Mouse (Mus musculus): ENCODE data around the gene Foxk1. TPM values are rescaled to one million over a fixed set of nuclear protein-coding genes. Genes with fewer than 3 reads are reported as not detected.
A peak's percentile ranks its signal among the peaks of the same experiment; 100 is the strongest.

Foxk1 gene
- polyA plus RNA-seq, 2 experiments, result 6.0 to 18.6 TPM

GRCm38 (mm10) chr5:142463461-142464454 is 62.5 kb downstream of the Foxk1 start, which contains the start of gene Ap5z1:
Gene Ap5z1, plus strand, starts transcription at chr5:142463944.
- Histone ChIP-seq H3K36me3 (ENCODE audit: control insufficient read depth, insufficient read depth, low read length) (peaks cover 31% of the 10 kb centered on the region), H3K4me1 (ENCODE audit: control insufficient read depth, insufficient read depth, low read length) (peaks cover 8% of the 10 kb centered on the region; the same call in 1 of the 2 replicates), H3K9me3 (ENCODE audit: control insufficient read depth, low read length) (no peaks in the 10 kb centered on the region), H3K27ac (replicated peaks; ENCODE audit: low read depth, low read length) (peak within 1 kb of the TSS; percentile 65), H3K27me3 (ENCODE audit: control insufficient read depth, insufficient read depth, low read length) (no peaks in the 10 kb centered on the region), H3K4me3 (replicated peaks; ENCODE audit: low read length) (peak within 1 kb of the TSS; percentile 71), H3K9ac (ENCODE audit: low read depth, low read length, severe bottlenecking) (peak within 1 kb of the TSS; percentile 70), H3K4me2 (replicated peaks; ENCODE audit: low read depth, low read length, severe bottlenecking) (peak within 1 kb of the TSS; percentile 75)
- WGBS, result 2% methylated on average over 57 of the region's 60 CpGs
- no peak; the same call in 1 of the 2 replicates for TF ChIP-seq POLR2A (IDR thresholded peaks at IDR 0.05; ENCODE audit: borderline replicate concordance, extremely low read depth, insufficient read depth, insufficient read length)
- ATAC-seq (ENCODE audit: low FRiP score, low read depth) (peak; percentile 97), DNase-seq (ENCODE audit: low spot score) (peak; percentile 97)

DNA sequence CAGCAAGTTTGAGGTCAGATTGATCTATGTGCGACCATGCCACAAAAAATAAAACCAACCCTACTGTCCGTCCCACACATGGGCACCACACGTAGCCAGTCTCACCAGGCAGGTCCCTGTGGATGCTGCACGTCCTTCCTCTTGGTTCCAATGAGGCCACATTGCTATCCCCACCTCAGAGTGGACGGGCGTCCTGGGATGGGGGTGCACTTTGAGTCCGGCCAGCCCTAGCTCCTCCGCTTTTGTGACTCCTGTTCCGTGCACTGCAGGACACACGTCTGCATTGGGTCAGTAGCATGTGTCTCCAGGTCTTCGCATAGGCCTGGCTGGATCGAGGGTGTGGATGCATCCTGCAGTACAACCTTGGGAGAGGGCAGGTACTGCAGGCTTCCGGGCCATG is 67.1 kb downstream of the Foxk1 start:
- peaks cover 5% of the 10 kb centered on the region; the same call in 1 of the 2 replicates for H3K4me1 ChIP-seq (ENCODE audit: control insufficient read depth, insufficient read depth, low read length)
- no peaks in the 10 kb centered on the region for H3K9me3 ChIP-seq (ENCODE audit: control insufficient read depth, low read length)
- no peak overlapping the region for H3K4me3 ChIP-seq (replicated peaks; ENCODE audit: low read length)
- WGBS, result 91% methylated on average over 13 of the region's 13 CpGs
- H3K27me3 ChIP-seq (ENCODE audit: control insufficient read depth, insufficient read depth, low read length), result no peaks in the 10 kb centered on the region
- no peak for ATAC-seq (ENCODE audit: low FRiP score, low read depth)
- H3K9ac ChIP-seq (ENCODE audit: low read depth, low read length, severe bottlenecking), result no peak overlapping the region
- TF ChIP-seq POLR2A (IDR thresholded peaks at IDR 0.05; ENCODE audit: borderline replicate concordance, extremely low read depth, insufficient read depth, insufficient read length), result no peak
- no peak overlapping the region for H3K27ac ChIP-seq (replicated peaks; ENCODE audit: low read depth, low read length)
- no peak for DNase-seq (ENCODE audit: low spot score)
- H3K4me2 ChIP-seq (replicated peaks; ENCODE audit: low read depth, low read length, severe bottlenecking), result no peak overlapping the region
- peaks cover 25% of the 10 kb centered on the region; the same call in 1 of the 2 replicates for H3K36me3 ChIP-seq (ENCODE audit: control insufficient read depth, insufficient read depth, low read length)

- WGBS, result 84% methylated on average over 11 of the region's 11 CpGs
- DNase-seq (ENCODE audit: low spot score) (no peak), ATAC-seq (ENCODE audit: low FRiP score, low read depth) (no peak)
- no peak for TF ChIP-seq POLR2A (IDR thresholded peaks at IDR 0.05; ENCODE audit: borderline replicate concordance, extremely low read depth, insufficient read depth, insufficient read length)
- Histone ChIP-seq H3K9ac (ENCODE audit: low read depth, low read length, severe bottlenecking) (no peak overlapping the region), H3K4me1 (ENCODE audit: control insufficient read depth, insufficient read depth, low read length) (peaks cover under 1% of the 10 kb centered on the region; the same call in 1 of the 2 replicates), H3K27ac (replicated peaks; ENCODE audit: low read depth, low read length) (no peak overlapping the region), H3K27me3 (ENCODE audit: control insufficient read depth, insufficient read depth, low read length) (no peaks in the 10 kb centered on the region), H3K36me3 (ENCODE audit: control insufficient read depth, insufficient read depth, low read length) (peaks cover 25% of the 10 kb centered on the region; the same call in 1 of the 2 replicates), H3K4me2 (replicated peaks; ENCODE audit: low read depth, low read length, severe bottlenecking) (no peak overlapping the region), H3K9me3 (ENCODE audit: control insufficient read depth, low read length) (no peaks in the 10 kb centered on the region), H3K4me3 (replicated peaks; ENCODE audit: low read length) (no peak overlapping the region)
Observed at GRCm38 (mm10) chr5:142469796-142470195, 68.5 kb downstream of the Foxk1 start.

- peaks cover 17% of the 10 kb centered on the region; the same call in 1 of the 2 replicates for H3K36me3 ChIP-seq (ENCODE audit: control insufficient read depth, insufficient read depth, low read length)
- 71% methylated on average over 10 of the region's 10 CpGs for WGBS
- no peaks in the 10 kb centered on the region for H3K27me3 ChIP-seq (ENCODE audit: control insufficient read depth, insufficient read depth, low read length)
- no peak overlapping the region for H3K4me3 ChIP-seq (replicated peaks; ENCODE audit: low read length)
- no peak for TF ChIP-seq POLR2A (IDR thresholded peaks at IDR 0.05; ENCODE audit: borderline replicate concordance, extremely low read depth, insufficient read depth, insufficient read length)
- no peaks in the 10 kb centered on the region for H3K4me1 ChIP-seq (ENCODE audit: control insufficient read depth, insufficient read depth, low read length)
- no peak overlapping the region for H3K27ac ChIP-seq (replicated peaks; ENCODE audit: low read depth, low read length)
- H3K4me2 ChIP-seq (replicated peaks; ENCODE audit: low read depth, low read length, severe bottlenecking), result no peak overlapping the region
- H3K9me3 ChIP-seq (ENCODE audit: control insufficient read depth, low read length), result no peaks in the 10 kb centered on the region
- ATAC-seq (ENCODE audit: low FRiP score, low read depth) (no peak), DNase-seq (ENCODE audit: low spot score) (no peak)
- H3K9ac ChIP-seq (ENCODE audit: low read depth, low read length, severe bottlenecking), result no peak overlapping the region
Observed at GRCm38 (mm10) chr5:142473696-142474095, 72.4 kb downstream of the Foxk1 start.

DNA sequence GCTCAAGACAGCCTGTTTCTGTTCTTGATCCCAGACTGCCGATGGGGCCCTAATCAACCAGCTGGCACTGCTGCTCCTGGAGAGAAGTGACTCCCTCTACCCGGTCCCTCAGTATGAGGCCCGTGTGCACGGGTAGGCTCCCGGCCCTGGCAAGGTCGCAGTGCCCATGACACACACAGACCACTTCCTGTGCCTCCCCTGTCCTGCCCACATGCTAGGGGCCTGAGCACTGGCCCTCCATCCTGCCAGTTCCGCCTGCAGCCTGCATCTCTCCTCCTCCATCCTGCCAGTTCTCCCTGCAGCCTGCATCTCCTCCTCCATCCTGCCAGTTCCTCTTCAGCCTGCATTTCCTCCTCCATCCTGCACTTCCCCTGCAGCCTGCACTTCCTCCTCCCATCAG is 74.4 kb downstream of the Foxk1 start:
- no peak for TF ChIP-seq POLR2A (IDR thresholded peaks at IDR 0.05; ENCODE audit: borderline replicate concordance, extremely low read depth, insufficient read depth, insufficient read length)
- WGBS, result 74% methylated on average over 7 of the region's 7 CpGs
- ATAC-seq (ENCODE audit: low FRiP score, low read depth) (no peak), DNase-seq (ENCODE audit: low spot score) (no peak)
- Histone ChIP-seq H3K27me3 (ENCODE audit: control insufficient read depth, insufficient read depth, low read length) (no peaks in the 10 kb centered on the region), H3K27ac (replicated peaks; ENCODE audit: low read depth, low read length) (no peak overlapping the region), H3K4me3 (replicated peaks; ENCODE audit: low read length) (no peak overlapping the region), H3K9me3 (ENCODE audit: control insufficient read depth, low read length) (no peaks in the 10 kb centered on the region), H3K9ac (ENCODE audit: low read depth, low read length, severe bottlenecking) (peak overlapping the region; percentile 7; the same call in 1 of the 2 replicates), H3K4me2 (replicated peaks; ENCODE audit: low read depth, low read length, severe bottlenecking) (no peak overlapping the region), H3K4me1 (ENCODE audit: control insufficient read depth, insufficient read depth, low read length) (0 out of 2 replicates have a peak, but pooled peaks cover 3% of the 10 kb centered on the region), H3K36me3 (ENCODE audit: control insufficient read depth, insufficient read depth, low read length) (peaks cover 8% of the 10 kb centered on the region; the same call in 1 of the 2 replicates)
